Mouse (Mus musculus) hindbrain, embryonic 14.5 days (tissue): ENCODE data around the gene Clec2i. TPM values are rescaled to one million over a fixed set of nuclear protein-coding genes. Genes with fewer than 3 reads are reported as not detected.
"Not testable (repeated sequence)": the region's sequence is repeated elsewhere in the genome, so short reads cannot be mapped to it uniquely, and the experiment has no call there.

Experiments
- ATAC-seq: fragments of 200-750 bp; cut with Nextera tagmentation; 2 replicates; pipeline ENCODE4 v1.8.0; 2017; ENCODE audit warnings: moderate number of reproducible peaks, mild to moderate bottlenecking, moderate TSS enrichment, moderate library complexity; ENCODE audit not compliant: low FRiP score
- DNase-seq: peaks from one replicate; pipeline ENCODE4 v3.0.0-alpha.2; 2015; ENCODE audit warnings: low spot score
- H3K27ac ChIP-seq: fragments of 300-500 bp; sonication (generic); 2 replicates; pipeline ENCODE4 v1.5.1; 2014; ENCODE audit warnings: mild to moderate bottlenecking, moderate library complexity
- H3K27me3 ChIP-seq: fragments of 300-500 bp; sonication (generic); 2 replicates; pipeline ENCODE4 v1.6.1; 2014; ENCODE audit warnings: mild to moderate bottlenecking, low read length, mixed read lengths; ENCODE audit not compliant: control insufficient read depth, insufficient read depth
- H3K36me3 ChIP-seq: fragments of 300-500 bp; sonication (generic); replicated peaks from 2 replicates; pipeline ENCODE4 v1.6.1; 2014; ENCODE audit not compliant: control insufficient read depth, insufficient read depth
- H3K4me1 ChIP-seq: fragments of 300-500 bp; sonication (generic); replicated peaks from 2 replicates; pipeline ENCODE4 v1.6.1; 2014; ENCODE audit warnings: antibody characterized with exemption, low read length, mixed read lengths; ENCODE audit not compliant: control insufficient read depth, insufficient read depth
- H3K4me2 ChIP-seq: fragments of 300-500 bp; sonication (generic); replicated peaks from 2 replicates; pipeline ENCODE4 v1.6.1; 2014; ENCODE audit warnings: mild to moderate bottlenecking, moderate library complexity
- H3K4me3 ChIP-seq: fragments of 300-500 bp; sonication (generic); replicated peaks from 2 replicates; pipeline ENCODE4 v1.5.1; 2014; ENCODE audit warnings: mild to moderate bottlenecking, low read length
- H3K9ac ChIP-seq: fragments of 300-500 bp; sonication (generic); 2 replicates; pipeline ENCODE4 v1.6.1; 2014
- H3K9me3 ChIP-seq: fragments of 300-500 bp; sonication (generic); 2 replicates; pipeline ENCODE4 v1.6.1; 2016; ENCODE audit warnings: low read length; ENCODE audit not compliant: control insufficient read depth
- WGBS: fragments of 180-500 bp; shearing (Covaris S2); extraction: QIAGEN DNeasy Blood & Tissue Kit; methylation state at CpG from one replicate; pipeline ENCODE4 v1.1.7; 2014; 5-methylcytosine and 5-hydroxymethylcytosine counted together
- polyA plus RNA-seq: library from polyadenylated mRNA; unstranded; fragments of >200 nt; fragmentation: Nextera tagmentation; extraction: Ambion mirVana; gene quantifications from 2 replicates; pipeline ENCODE4 v1.2.1, GENCODE M21; 2014

The Clec2i gene
- polyA plus RNA-seq, 1 experiment from 2014 or later: not detected

GRCm38 (mm10) chr6:128890948-128891355 is 3.6 kb downstream of the Clec2i start, which contains the start of gene BC035044:
BC035044 (minus strand) TSS chr6:128891126.
- WGBS: 81% methylated on average over 2 of the region's 2 CpGs
- H3K36me3 ChIP-seq: no peaks in the 10 kb centered on the region
- no peak within 1 kb of the TSS for H3K4me3 ChIP-seq
- H3K9me3 ChIP-seq: no peaks in the 10 kb centered on the region
- H3K27me3 ChIP-seq: no peaks in the 10 kb centered on the region
- no peak within 1 kb of the TSS for H3K9ac ChIP-seq
- DNase-seq: no peak
- H3K4me2 ChIP-seq: no peak within 1 kb of the TSS
- H3K27ac ChIP-seq: no peak within 1 kb of the TSS
- no peaks in the 10 kb centered on the region for H3K4me1 ChIP-seq
- ATAC-seq: no peak

DNA sequence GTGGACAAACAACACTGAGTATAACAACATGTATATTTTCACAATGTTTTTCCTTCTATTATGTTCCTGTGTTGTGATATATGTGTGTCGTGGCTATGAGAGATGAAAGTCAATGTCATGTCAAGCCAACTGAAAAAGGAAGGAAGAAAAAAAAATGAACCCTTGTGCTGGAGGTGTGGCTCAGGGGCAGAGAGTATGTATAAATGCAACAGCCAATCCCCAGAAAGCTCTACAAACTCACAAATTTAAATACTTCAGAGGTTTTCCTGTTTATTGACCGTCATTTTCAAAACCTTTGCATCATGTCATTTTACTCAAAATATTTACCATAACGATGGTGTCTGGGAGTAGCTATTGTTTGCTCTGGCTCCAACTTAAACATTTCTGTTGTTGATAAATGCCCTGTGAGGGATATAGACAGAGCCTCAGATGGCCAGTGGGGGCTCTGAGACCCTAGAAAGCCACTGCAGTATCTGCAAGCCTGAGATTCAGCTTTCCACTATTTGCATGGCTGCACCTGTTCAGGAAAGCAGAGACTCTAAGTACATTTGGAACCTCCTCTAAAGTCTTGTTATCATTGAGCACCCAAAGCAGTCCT is 8.1 kb downstream of the Clec2i start:
- no peak overlapping the region for H3K9ac ChIP-seq
- H3K36me3 ChIP-seq: no peaks in the 10 kb centered on the region
- ATAC-seq (no peak), DNase-seq (no peak)
- H3K4me3 ChIP-seq: no peak overlapping the region
- no peaks in the 10 kb centered on the region for H3K27me3 ChIP-seq
- 87% methylated on average over 3 of the region's 3 CpGs for WGBS
- H3K27ac ChIP-seq: no peak overlapping the region
- no peak overlapping the region for H3K4me2 ChIP-seq
- H3K9me3 ChIP-seq: no peaks in the 10 kb centered on the region
- no peaks in the 10 kb centered on the region for H3K4me1 ChIP-seq

DNA sequence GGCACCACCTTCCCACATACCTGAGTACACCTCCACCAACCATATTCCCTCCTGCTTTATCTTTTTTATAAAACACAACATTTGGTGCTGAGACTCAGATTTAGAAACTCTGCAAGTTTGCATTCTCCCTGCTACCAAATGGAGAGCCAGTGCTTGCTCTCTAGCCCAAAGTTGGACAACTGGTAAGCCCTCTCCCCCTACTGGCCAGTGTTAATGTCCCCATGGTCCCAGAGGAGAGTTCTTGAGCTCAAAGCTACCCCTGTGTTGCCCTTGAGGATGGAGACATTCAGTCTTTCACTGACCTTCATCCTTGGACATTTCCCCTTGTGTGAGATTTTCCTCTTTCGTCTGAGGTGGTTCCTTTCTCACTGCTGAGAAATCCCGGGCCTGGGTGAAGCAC is 12.7 kb downstream of the Clec2i start:
- no peaks in the 10 kb centered on the region for H3K4me1 ChIP-seq
- 94% methylated on average over 2 of the region's 2 CpGs for WGBS
- no peaks in the 10 kb centered on the region for H3K36me3 ChIP-seq
- H3K4me2 ChIP-seq: no peak overlapping the region
- DNase-seq (peak; percentile 20), ATAC-seq (no peak)
- no peak overlapping the region for H3K4me3 ChIP-seq
- H3K27ac ChIP-seq: no peak overlapping the region
- H3K9ac ChIP-seq: no peak overlapping the region
- H3K27me3 ChIP-seq: no peaks in the 10 kb centered on the region
- H3K9me3 ChIP-seq: no peaks in the 10 kb centered on the region

- not testable (repeated sequence) for H3K9ac ChIP-seq, H3K4me3 ChIP-seq, DNase-seq, H3K36me3 ChIP-seq, H3K27me3 ChIP-seq, H3K27ac ChIP-seq, H3K9me3 ChIP-seq, ATAC-seq, H3K4me2 ChIP-seq, H3K4me1 ChIP-seq
- WGBS: 93% methylated on average over 6 of the region's 6 CpGs
Measured at GRCm38 (mm10) chr6:128900796-128901552, 13.6 kb downstream of the Clec2i start.

DNA sequence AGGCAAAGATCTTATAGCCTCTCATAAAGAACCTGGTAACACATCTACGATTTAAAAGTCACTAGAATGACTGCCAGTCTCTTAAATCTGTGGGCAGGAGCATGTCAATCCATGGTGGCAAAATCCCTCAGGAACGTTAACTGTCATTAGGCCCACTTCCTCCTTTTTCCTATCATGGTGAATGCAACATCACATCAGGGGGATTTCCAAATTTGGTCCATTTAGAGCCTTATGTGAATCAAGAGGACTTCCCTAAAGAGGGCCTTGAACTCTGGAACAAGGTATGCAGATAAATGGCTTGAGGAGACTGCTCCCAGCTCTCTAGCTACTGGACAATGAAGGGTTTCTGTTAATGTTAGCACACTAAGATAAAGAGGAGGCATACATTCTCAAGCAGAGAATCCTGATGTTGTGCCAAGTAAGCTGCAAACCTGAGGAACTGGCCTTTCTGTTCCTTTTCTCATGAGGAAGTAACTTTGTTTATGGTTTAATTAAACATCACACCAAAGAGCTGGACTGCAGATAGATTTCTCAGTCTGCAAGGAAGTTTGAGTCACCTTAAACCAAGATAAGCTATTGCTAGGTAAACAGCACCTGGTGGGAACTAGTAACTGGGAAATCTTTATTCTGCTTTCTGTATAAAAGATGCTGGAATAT is 26.3 kb downstream of the Clec2i start:
- Histone ChIP-seq H3K27ac (no peak overlapping the region), H3K4me3 (no peak overlapping the region), H3K9ac (no peak overlapping the region), H3K4me2 (no peak overlapping the region), H3K9me3 (no peaks in the 10 kb centered on the region), H3K4me1 (no peaks in the 10 kb centered on the region), H3K36me3 (no peaks in the 10 kb centered on the region), H3K27me3 (no peaks in the 10 kb centered on the region)
- no peak for ATAC-seq
- peak; percentile 0 for DNase-seq
- 88% methylated on average over 2 of the region's 2 CpGs for WGBS

DNA sequence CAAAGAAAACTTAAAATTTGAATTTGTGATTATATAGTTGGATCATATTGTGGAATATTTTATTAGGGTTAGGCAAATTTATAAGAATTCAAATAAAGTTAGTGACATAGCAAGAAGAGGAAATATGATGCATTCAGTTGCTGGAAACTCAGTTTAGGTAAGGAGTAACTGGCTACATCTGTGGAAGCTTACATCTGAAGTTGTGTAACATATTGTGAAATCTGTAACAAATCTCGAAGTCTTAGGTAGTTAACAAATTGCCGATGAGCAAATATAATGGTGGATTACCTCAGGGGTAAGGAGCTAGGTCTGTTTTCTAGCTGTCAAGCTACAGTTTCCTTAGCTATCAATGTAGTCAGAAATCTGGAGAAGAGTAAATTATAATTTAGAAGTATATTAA is 29.9 kb downstream of the Clec2i start:
- no peak overlapping the region for H3K4me2 ChIP-seq
- WGBS: 88% methylated on average over 2 of the region's 2 CpGs
- ATAC-seq (no peak), DNase-seq (no peak)
- H3K27ac ChIP-seq: no peak overlapping the region
- no peaks in the 10 kb centered on the region for H3K9me3 ChIP-seq
- H3K36me3 ChIP-seq: no peaks in the 10 kb centered on the region
- H3K27me3 ChIP-seq: no peaks in the 10 kb centered on the region
- H3K4me3 ChIP-seq: no peak overlapping the region
- no peak overlapping the region for H3K9ac ChIP-seq
- H3K4me1 ChIP-seq: no peaks in the 10 kb centered on the region

- no peak for ATAC-seq
- H3K27ac ChIP-seq: no peak overlapping the region
Measured at GRCm38 (mm10) chr6:128933050-128933449, 45.7 kb downstream of the Clec2i start.

GRCm38 (mm10) chr6:128934081-128934480 is 46.7 kb downstream of the Clec2i start, which contains the start of gene Clec2g:
Clec2g (plus strand) TSS chr6:128934381.
- H3K27ac ChIP-seq, DNase-seq, H3K27me3 ChIP-seq, H3K36me3 ChIP-seq, H3K4me3 ChIP-seq, H3K4me1 ChIP-seq, ATAC-seq, H3K9ac ChIP-seq, H3K4me2 ChIP-seq, H3K9me3 ChIP-seq: not testable (repeated sequence)
- 94% methylated on average over 4 of the region's 4 CpGs for WGBS

More at GRCm38 (mm10) chr6:128933050-128933449, 45.7 kb downstream of the Clec2i start:
- Histone ChIP-seq H3K9me3 (no peaks in the 10 kb centered on the region), H3K27me3 (no peaks in the 10 kb centered on the region), H3K4me1 (no peaks in the 10 kb centered on the region), H3K36me3 (no peaks in the 10 kb centered on the region), H3K9ac (no peak overlapping the region), H3K4me3 (no peak overlapping the region), H3K4me2 (no peak overlapping the region)
- no peak for DNase-seq
- 87% methylated on average over 2 of the region's 2 CpGs for WGBS

DNA sequence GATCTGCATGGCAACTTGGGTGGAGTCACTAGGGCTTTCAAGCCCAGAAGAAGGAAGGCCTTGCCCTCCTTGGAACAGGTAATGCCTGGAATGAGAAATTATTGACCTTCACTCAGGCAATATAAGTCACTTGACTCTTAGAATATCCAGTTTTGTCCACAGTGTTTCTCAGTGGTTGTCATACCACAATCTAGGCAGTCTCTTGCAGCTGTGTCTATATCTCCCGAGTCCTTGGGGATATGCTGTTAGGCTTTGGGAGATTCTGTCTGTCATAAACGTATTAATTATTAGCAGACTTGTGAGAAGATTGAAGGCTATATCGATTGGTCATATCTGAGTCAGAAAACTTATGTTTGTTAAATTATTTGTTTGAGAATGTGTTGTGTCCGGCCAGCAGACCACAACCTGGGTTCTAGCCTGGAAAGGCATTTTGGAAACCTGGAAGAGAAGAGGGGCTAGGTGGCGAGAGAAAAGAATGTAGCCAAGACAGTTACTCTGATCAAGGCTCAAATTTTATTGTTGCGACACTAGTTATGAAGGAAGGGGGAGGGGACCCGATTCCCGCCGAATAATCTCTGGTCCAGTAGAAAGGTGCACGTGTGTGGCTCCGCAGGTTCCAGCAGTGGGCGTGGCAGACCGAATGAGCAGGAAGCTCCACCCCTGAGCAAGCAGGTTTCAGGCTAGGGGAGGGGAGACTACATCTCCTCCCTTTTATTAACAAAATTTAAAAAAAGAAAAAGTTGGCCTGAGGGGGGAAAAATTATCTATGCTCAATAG is 48.7 kb downstream of the Clec2i start:
- not testable (repeated sequence) for ATAC-seq, H3K36me3 ChIP-seq, H3K9ac ChIP-seq, H3K9me3 ChIP-seq, H3K4me2 ChIP-seq, DNase-seq, H3K27me3 ChIP-seq, H3K4me3 ChIP-seq, H3K4me1 ChIP-seq, H3K27ac ChIP-seq
- WGBS: 95% methylated on average over 4 of the region's 13 CpGs
